Mouse (Mus musculus): Measurements from ENCODE around the gene Spg20. TPM values are rescaled to one million over a fixed set of nuclear protein-coding genes. Genes with fewer than 3 reads are reported as not detected.

The Spg20 gene
- polyA plus RNA-seq, 1 experiment from 2014 or later = 49.6 TPM

GRCm38 (mm10) chr3:55123064-55123463 lies 11.2 kb downstream of the Spg20 start:
- Histone ChIP-seq H3K27ac (ENCODE audit: low read depth, low read length) (no peak overlapping the region), H3K27me3 (ENCODE audit: control insufficient read depth, insufficient read depth, low read length) (no peaks in the 10 kb centered on the region), H3K4me1 (replicated peaks; ENCODE audit: control insufficient read depth, insufficient read depth, low read length) (no peaks in the 10 kb centered on the region), H3K36me3 (ENCODE audit: control insufficient read depth, insufficient read depth, low read length) (peaks cover 10% of the 10 kb centered on the region; the same call in 1 of the 2 replicates), H3K4me3 (ENCODE audit: low read depth, low read length) (no peak overlapping the region), H3K9me3 (ENCODE audit: control insufficient read depth, low read length) (no peaks in the 10 kb centered on the region), H3K4me2 (replicated peaks; ENCODE audit: low read depth, low read length) (no peak overlapping the region), H3K9ac (ENCODE audit: low read depth, low read length) (no peak overlapping the region)
- DNase-seq (ENCODE audit: low spot score) (no peak), ATAC-seq (ENCODE audit: low FRiP score) (no peak)
- WGBS = 94% methylated on average over 4 of the region's 4 CpGs

DNA sequence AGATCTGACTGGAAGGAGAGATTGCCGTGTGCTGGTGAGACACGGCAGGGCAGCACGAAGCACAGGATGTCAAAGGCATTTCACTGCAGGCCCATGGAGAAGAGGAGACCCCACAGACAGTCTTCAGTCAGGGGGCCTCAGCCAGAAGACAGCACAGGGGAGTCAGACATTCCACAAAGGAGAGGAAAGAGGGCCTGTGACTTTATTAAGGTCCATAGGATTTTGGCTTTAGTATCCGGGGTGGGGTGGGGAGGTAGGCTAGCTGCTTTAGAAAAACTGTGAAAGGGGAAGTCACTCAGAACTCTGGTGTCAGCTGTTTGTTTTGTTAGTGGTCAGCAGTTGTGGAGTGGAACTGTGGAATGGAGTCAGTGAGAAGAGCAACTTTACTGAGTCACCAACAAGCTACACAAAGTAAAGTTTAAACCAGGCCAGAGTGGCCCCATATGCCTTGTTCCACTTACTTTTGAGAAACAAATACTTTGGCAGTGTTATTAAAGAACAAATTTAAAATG lies 17.3 kb downstream of the Spg20 start:
- no peak overlapping the region for H3K27ac ChIP-seq (ENCODE audit: low read depth, low read length)
- H3K4me2 ChIP-seq (replicated peaks; ENCODE audit: low read depth, low read length) = no peak overlapping the region
- DNase-seq (ENCODE audit: low spot score) = no peak
- no peaks in the 10 kb centered on the region for H3K9me3 ChIP-seq (ENCODE audit: control insufficient read depth, low read length)
- no peak for ATAC-seq (ENCODE audit: low FRiP score)
- H3K4me1 ChIP-seq (replicated peaks; ENCODE audit: control insufficient read depth, insufficient read depth, low read length) = no peaks in the 10 kb centered on the region
- H3K4me3 ChIP-seq (ENCODE audit: low read depth, low read length) = no peak overlapping the region
- H3K27me3 ChIP-seq (ENCODE audit: control insufficient read depth, insufficient read depth, low read length) = no peaks in the 10 kb centered on the region
- 92% methylated on average over 4 of the region's 4 CpGs for WGBS
- H3K9ac ChIP-seq (ENCODE audit: low read depth, low read length) = no peak overlapping the region
- peaks cover 12% of the 10 kb centered on the region for H3K36me3 ChIP-seq (ENCODE audit: control insufficient read depth, insufficient read depth, low read length)

DNA sequence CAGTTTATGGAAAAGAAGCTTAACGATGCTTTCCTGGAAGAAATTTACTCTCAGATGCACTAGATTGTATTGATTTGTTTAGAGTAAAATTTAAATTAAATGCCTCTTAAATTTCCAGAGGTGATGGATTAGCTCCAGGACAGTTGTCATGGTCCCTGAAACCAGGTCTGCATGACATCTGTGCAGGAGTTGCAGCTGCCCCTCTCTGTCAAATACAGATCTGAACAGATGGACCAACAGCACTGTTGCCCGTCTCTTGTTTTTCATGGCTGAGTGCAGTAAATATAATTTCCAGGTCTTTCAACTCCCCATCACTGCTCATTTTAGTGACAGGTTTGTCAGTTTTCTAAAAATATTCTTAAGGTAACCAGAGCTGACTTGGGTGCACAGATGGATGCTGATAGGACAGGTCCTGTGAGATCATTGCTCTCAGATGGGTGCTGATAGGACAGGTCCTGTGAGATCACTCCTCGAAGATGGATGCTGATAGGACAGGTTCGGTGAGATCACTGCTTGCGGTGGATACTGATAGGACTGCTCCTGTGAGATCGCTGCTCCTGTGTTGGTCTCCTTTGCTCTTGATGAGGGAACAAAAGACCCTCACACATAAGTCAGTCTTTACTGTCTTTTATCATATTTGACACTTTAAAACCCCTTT lies 19.8 kb downstream of the Spg20 start:
- Histone ChIP-seq H3K27ac (ENCODE audit: low read depth, low read length) (no peak overlapping the region), H3K9ac (ENCODE audit: low read depth, low read length) (no peak overlapping the region), H3K27me3 (ENCODE audit: control insufficient read depth, insufficient read depth, low read length) (no peaks in the 10 kb centered on the region), H3K36me3 (ENCODE audit: control insufficient read depth, insufficient read depth, low read length) (peaks cover 15% of the 10 kb centered on the region; the same call in 1 of the 2 replicates), H3K4me1 (replicated peaks; ENCODE audit: control insufficient read depth, insufficient read depth, low read length) (no peaks in the 10 kb centered on the region), H3K4me3 (ENCODE audit: low read depth, low read length) (no peak overlapping the region), H3K4me2 (replicated peaks; ENCODE audit: low read depth, low read length) (no peak overlapping the region), H3K9me3 (ENCODE audit: control insufficient read depth, low read length) (no peaks in the 10 kb centered on the region)
- DNase-seq (ENCODE audit: low spot score) (no peak), ATAC-seq (ENCODE audit: low FRiP score) (no peak)
- 91% methylated on average over 6 of the region's 6 CpGs for WGBS

DNA sequence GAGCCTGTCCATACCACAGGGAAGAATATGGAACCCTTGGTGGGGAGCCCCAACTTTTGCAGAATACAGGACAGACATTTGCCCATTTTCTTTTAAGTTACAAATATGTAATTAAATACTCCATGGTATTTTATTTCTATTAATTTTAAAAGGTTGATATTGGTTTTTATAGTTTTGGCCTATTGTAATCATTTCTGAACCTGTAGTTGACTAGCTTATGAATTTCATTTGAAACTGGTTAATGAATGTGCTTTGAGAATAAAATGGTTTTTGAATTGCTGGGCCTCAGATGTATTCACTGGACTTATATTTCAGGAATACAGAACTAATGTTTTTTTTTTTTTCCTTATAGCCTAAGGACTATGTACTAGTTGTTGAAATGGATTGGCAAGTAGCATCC lies 25.1 kb downstream of the Spg20 start, which contains the start of gene Ccdc169:
Gene Ccdc169, plus strand, starts transcription at position 301 of the 400 bp plus-strand sequence.
- Histone ChIP-seq H3K4me1 (replicated peaks; ENCODE audit: control insufficient read depth, insufficient read depth, low read length) (no peaks in the 10 kb centered on the region), H3K27ac (ENCODE audit: low read depth, low read length) (no peak within 1 kb of the TSS), H3K9ac (ENCODE audit: low read depth, low read length) (no peak within 1 kb of the TSS), H3K27me3 (ENCODE audit: control insufficient read depth, insufficient read depth, low read length) (no peaks in the 10 kb centered on the region), H3K9me3 (ENCODE audit: control insufficient read depth, low read length) (no peaks in the 10 kb centered on the region), H3K4me3 (ENCODE audit: low read depth, low read length) (no peak within 1 kb of the TSS), H3K4me2 (replicated peaks; ENCODE audit: low read depth, low read length) (no peak within 1 kb of the TSS), H3K36me3 (ENCODE audit: control insufficient read depth, insufficient read depth, low read length) (peaks cover 5% of the 10 kb centered on the region; the same call in 1 of the 2 replicates)
- DNase-seq (ENCODE audit: low spot score) (no peak), ATAC-seq (ENCODE audit: low FRiP score) (no peak)

GRCm38 (mm10) chr3:55139837-55140236 lies 27.9 kb downstream of the Spg20 start:
- H3K9me3 ChIP-seq (ENCODE audit: control insufficient read depth, low read length) = no peaks in the 10 kb centered on the region
- H3K4me3 ChIP-seq (ENCODE audit: low read depth, low read length) = no peak overlapping the region
- H3K27me3 ChIP-seq (ENCODE audit: control insufficient read depth, insufficient read depth, low read length) = no peaks in the 10 kb centered on the region
- H3K9ac ChIP-seq (ENCODE audit: low read depth, low read length) = no peak overlapping the region
- H3K36me3 ChIP-seq (ENCODE audit: control insufficient read depth, insufficient read depth, low read length) = peaks cover 3% of the 10 kb centered on the region; the same call in 1 of the 2 replicates
- H3K27ac ChIP-seq (ENCODE audit: low read depth, low read length) = no peak overlapping the region
- H3K4me2 ChIP-seq (replicated peaks; ENCODE audit: low read depth, low read length) = no peak overlapping the region
- H3K4me1 ChIP-seq (replicated peaks; ENCODE audit: control insufficient read depth, insufficient read depth, low read length) = no peaks in the 10 kb centered on the region
- WGBS = 91% methylated on average over 12 of the region's 12 CpGs
- ATAC-seq (ENCODE audit: low FRiP score) = no peak
- no peak for DNase-seq (ENCODE audit: low spot score)

GRCm38 (mm10) chr3:55141401-55141800 lies 29.5 kb downstream of the Spg20 start:
- Histone ChIP-seq H3K27ac (ENCODE audit: low read depth, low read length) (no peak overlapping the region), H3K4me2 (replicated peaks; ENCODE audit: low read depth, low read length) (no peak overlapping the region), H3K9ac (ENCODE audit: low read depth, low read length) (no peak overlapping the region), H3K27me3 (ENCODE audit: control insufficient read depth, insufficient read depth, low read length) (no peaks in the 10 kb centered on the region), H3K36me3 (ENCODE audit: control insufficient read depth, insufficient read depth, low read length) (peaks cover 2% of the 10 kb centered on the region; the same call in 1 of the 2 replicates), H3K9me3 (ENCODE audit: control insufficient read depth, low read length) (no peaks in the 10 kb centered on the region), H3K4me3 (ENCODE audit: low read depth, low read length) (no peak overlapping the region), H3K4me1 (replicated peaks; ENCODE audit: control insufficient read depth, insufficient read depth, low read length) (no peaks in the 10 kb centered on the region)
- ATAC-seq (ENCODE audit: low FRiP score) (no peak), DNase-seq (ENCODE audit: low spot score) (no peak)
- 48% methylated on average over 2 of the region's 2 CpGs for WGBS

DNA sequence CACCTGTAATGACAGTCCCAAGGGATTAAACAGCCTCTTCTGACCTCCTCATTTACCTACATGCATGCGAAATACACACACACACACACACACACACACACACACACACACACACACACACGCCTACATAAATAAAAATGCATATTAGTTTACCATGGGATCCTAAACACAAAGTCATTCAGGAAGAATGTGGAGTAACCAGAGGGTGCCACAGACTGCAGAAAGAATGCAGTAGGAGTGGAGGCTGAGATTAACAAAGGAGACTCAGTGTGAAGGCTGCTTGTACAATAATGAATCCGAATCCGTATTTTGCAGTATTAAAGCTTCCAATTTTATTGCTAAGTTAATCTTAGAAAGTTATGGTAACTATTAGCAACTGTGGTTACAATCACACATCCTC lies 33.0 kb downstream of the Spg20 start:
- Histone ChIP-seq H3K4me2 (replicated peaks; ENCODE audit: low read depth, low read length) (no peak overlapping the region), H3K9me3 (ENCODE audit: control insufficient read depth, low read length) (no peaks in the 10 kb centered on the region), H3K9ac (ENCODE audit: low read depth, low read length) (no peak overlapping the region), H3K4me1 (replicated peaks; ENCODE audit: control insufficient read depth, insufficient read depth, low read length) (no peaks in the 10 kb centered on the region), H3K36me3 (ENCODE audit: control insufficient read depth, insufficient read depth, low read length) (no peaks in the 10 kb centered on the region), H3K27ac (ENCODE audit: low read depth, low read length) (no peak overlapping the region), H3K27me3 (ENCODE audit: control insufficient read depth, insufficient read depth, low read length) (no peaks in the 10 kb centered on the region), H3K4me3 (ENCODE audit: low read depth, low read length) (no peak overlapping the region)
- 72% methylated on average over 4 of the region's 4 CpGs for WGBS
- no peak for DNase-seq (ENCODE audit: low spot score)
- no peak for ATAC-seq (ENCODE audit: low FRiP score)

- no peaks in the 10 kb centered on the region for H3K36me3 ChIP-seq (ENCODE audit: control insufficient read depth, insufficient read depth, low read length)
- H3K4me3 ChIP-seq (ENCODE audit: low read depth, low read length) = no peak overlapping the region
- H3K27me3 ChIP-seq (ENCODE audit: control insufficient read depth, insufficient read depth, low read length) = no peaks in the 10 kb centered on the region
- H3K9me3 ChIP-seq (ENCODE audit: control insufficient read depth, low read length) = no peaks in the 10 kb centered on the region
- no peak for DNase-seq (ENCODE audit: low spot score)
- WGBS = 76% methylated on average over 6 of the region's 6 CpGs
- no peak for ATAC-seq (ENCODE audit: low FRiP score)
- H3K4me2 ChIP-seq (replicated peaks; ENCODE audit: low read depth, low read length) = no peak overlapping the region
- H3K9ac ChIP-seq (ENCODE audit: low read depth, low read length) = no peak overlapping the region
- no peak overlapping the region for H3K27ac ChIP-seq (ENCODE audit: low read depth, low read length)
- H3K4me1 ChIP-seq (replicated peaks; ENCODE audit: control insufficient read depth, insufficient read depth, low read length) = no peaks in the 10 kb centered on the region
Observed at GRCm38 (mm10) chr3:55146441-55146840, 34.5 kb downstream of the Spg20 start.

DNA sequence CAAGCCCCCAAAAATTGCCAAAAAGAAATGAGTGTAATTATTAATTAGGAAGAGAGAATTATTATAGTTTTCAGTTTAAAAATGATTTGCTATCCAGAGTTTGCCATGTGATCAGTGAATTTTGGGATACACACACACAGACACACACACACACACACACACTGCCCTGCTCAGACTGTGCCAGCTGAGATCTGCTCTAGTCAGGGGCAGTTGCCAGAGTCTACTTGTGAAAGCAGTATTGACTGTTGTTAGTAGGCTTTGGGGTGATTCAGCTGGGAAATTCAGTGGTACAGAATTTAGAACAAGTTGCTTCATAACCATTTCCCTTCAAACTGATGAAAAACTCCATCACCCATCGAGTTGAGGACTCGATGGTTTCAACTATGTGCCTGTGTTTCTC lies 35.2 kb downstream of the Spg20 start:
- ATAC-seq (ENCODE audit: low FRiP score) = no peak
- WGBS = 84% methylated on average over 2 of the region's 2 CpGs
- H3K9ac ChIP-seq (ENCODE audit: low read depth, low read length) = no peak overlapping the region
- no peaks in the 10 kb centered on the region for H3K4me1 ChIP-seq (replicated peaks; ENCODE audit: control insufficient read depth, insufficient read depth, low read length)
- no peaks in the 10 kb centered on the region for H3K36me3 ChIP-seq (ENCODE audit: control insufficient read depth, insufficient read depth, low read length)
- no peak overlapping the region for H3K4me3 ChIP-seq (ENCODE audit: low read depth, low read length)
- H3K9me3 ChIP-seq (ENCODE audit: control insufficient read depth, low read length) = no peaks in the 10 kb centered on the region
- no peak overlapping the region for H3K4me2 ChIP-seq (replicated peaks; ENCODE audit: low read depth, low read length)
- DNase-seq (ENCODE audit: low spot score) = no peak
- no peaks in the 10 kb centered on the region for H3K27me3 ChIP-seq (ENCODE audit: control insufficient read depth, insufficient read depth, low read length)
- no peak overlapping the region for H3K27ac ChIP-seq (ENCODE audit: low read depth, low read length)

All from hindbrain, embryonic 11.5 days (tissue).